Mouse (Mus musculus): ENCODE results near the gene Espn.

- peak; percentile 45; the same call in 1 of the 2 replicates for TF ChIP-seq CTCF (IDR thresholded peaks at IDR 0.05; ENCODE audit: control insufficient read depth, insufficient read depth, insufficient replicate concordance, low read depth, low read length)
- TF ChIP-seq POLR2A (IDR thresholded peaks at IDR 0.05; ENCODE audit: control insufficient read depth, low read depth, low read length): no peak
Measured at GRCm38 (mm10) chr4:152136112-152136875, 15.9 kb downstream of the Espn start.
